Mouse (Mus musculus): ENCODE measurements around the gene Fam173a.
A peak's percentile ranks its signal among the peaks of the same experiment; 100 is the strongest.

Gene Fam173a

DNA sequence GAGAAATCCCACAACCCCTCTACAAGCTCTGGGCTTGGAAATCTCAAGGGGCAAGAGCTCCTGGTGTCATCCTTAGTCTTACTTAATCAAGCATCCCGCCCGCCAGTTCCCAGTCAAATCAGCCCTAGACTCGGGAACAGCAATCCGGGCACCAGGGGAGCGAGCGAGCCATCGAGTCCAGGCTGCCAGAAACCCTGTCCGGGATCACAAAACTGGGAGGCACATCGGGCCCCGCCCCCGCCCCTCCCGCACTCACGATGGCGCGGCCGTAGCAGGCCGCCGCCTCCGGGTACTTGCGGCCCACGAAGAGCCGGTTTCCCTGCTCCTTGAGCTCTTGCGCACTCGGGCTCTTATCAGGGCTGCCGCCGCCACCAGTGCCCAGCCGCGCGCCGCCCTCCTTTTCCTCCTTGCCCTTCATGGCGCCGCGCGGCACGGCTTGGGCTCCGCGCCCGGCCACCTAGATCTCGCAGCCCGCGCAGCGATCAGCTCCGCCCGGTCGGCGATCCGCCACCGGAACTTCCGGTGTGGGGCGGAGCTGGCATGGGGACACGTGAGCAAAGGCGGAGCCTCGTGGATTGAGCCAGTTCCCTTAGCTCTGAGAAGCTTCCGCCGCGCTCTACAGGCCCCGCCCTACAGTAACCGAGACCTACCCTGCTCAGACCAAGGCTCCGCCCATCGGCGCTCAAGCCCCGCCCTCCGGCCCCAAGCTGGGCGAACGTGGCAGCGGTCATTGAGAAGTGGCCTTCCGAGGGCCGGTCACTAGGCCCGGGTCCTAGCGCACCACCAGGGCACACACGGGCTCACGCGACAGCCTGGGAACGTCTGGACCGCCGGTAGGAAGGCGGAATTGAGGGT, 40.0 kb upstream of the Fam173a start:
- no peaks in the 10 kb centered on the region for H3K27me3 ChIP-seq (ENCODE audit: control insufficient read depth, insufficient read depth, low read length, poor library complexity, severe bottlenecking)
- DNase-seq (ENCODE audit: low read depth, low spot score): peak; percentile 99

DNA sequence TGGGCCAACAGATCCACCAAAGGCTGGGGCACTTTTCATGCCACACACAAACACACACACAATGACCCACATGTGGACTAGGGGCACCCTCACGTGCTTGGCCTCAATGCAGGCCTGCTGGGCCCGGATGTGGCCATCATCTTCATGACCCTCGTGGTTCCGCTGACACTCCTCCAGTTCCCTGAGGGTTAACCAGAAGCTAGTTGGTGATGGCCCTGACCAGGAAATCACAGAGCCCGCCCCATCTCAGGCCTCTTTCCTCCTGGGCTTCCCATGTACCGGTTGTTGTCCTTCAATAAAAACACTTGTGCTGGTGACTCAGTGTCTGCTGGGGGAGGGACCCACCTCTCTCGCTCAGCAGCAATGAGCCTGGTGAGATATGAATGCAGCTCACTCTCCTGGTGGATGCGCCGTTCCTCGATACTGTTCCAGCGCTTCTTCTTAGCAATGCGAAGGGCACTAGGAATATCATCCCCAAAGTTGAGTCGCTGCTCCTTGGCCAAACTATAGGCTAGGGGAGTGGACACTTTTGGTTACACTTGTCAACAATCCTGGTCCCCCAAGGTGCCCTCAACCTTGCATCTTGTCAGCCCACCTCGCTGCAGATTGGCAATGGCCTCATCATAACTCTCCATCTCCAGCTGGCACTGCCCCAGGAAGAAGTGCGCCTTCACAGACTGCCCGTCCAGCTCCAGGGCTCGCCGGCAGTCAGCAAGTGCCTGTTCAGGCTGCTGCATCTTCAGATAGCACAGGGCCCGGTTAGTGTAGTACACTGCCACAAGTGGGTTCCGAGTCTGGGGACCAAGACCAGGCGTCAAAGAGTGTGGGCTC, 39.0 kb upstream of the Fam173a start:
- H3K36me3 ChIP-seq (ENCODE audit: control insufficient read depth, insufficient read depth, low read length, poor library complexity, severe bottlenecking): peaks cover 6% of the 10 kb centered on the region; the same call in 1 of the 2 replicates
- H3K27me3 ChIP-seq (ENCODE audit: control insufficient read depth, insufficient read depth, low read length, poor library complexity, severe bottlenecking): no peaks in the 10 kb centered on the region
- no peak for DNase-seq (ENCODE audit: low read depth, low spot score)

More for the DNA sequence above, 40.0 kb upstream of the Fam173a start:
- H3K36me3 ChIP-seq (ENCODE audit: control insufficient read depth, insufficient read depth, low read length, poor library complexity, severe bottlenecking): peaks cover 6% of the 10 kb centered on the region; the same call in 1 of the 2 replicates

DNA sequence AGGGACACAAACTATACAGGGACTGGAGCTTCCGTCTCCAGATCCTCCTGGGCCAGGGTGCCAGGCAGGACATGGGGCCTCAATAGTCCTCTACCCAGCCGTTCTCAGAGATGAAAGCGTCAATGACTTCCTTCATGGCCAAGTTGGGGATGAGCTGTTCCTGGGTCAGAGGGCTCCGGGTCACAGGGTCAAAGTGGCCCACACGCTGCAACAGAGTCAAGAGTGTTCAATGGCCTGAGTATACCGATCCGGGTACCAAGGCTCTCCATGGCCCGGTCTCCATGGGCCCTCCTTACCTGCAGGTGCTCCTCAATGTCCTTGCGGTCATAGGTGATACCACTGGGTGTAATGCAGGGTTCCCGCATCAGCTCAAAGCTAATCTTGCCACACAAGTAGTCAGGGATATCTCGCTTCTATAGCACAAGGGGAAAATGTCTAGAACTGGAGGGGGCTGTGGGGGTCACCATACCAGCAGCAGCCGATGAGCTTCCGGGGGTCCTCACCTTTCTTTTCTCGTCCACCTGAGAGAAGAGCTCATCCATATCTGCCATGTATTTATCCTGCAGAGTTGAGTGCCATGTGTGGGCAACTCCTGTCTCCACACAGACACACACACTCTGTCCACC, 38.2 kb upstream of the Fam173a start:
- no peaks in the 10 kb centered on the region for H3K27me3 ChIP-seq (ENCODE audit: control insufficient read depth, insufficient read depth, low read length, poor library complexity, severe bottlenecking)
- no peak for DNase-seq (ENCODE audit: low read depth, low spot score)
- peaks cover 6% of the 10 kb centered on the region; the same call in 1 of the 2 replicates for H3K36me3 ChIP-seq (ENCODE audit: control insufficient read depth, insufficient read depth, low read length, poor library complexity, severe bottlenecking)

DNA sequence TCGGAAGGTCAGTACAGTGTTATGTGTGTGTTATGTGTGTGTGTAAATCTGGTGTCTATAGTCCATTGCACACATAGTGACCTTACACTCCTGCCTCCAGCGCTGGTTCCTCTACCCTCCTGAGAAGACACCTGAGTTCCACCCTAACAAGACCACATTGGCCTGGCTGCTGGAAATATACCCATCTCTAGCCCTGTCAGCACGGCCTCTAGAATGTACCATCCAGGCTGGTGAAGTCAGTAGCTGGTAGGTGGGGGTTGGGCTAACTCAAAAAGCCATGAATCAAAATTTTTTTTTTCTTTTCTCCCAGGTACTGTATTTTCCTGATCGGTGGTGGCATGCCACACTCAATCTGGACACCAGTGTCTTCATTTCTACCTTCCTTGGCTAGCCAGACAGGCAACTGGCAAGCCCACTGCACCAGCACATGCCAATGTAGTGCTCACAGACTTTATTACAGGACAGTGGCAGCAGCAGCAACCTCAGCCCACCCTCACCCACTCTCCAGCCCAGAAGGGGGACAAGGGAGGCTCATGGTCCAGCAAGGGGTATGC, 37.6 kb upstream of the Fam173a start:
- peaks cover 6% of the 10 kb centered on the region; the same call in 1 of the 2 replicates for H3K36me3 ChIP-seq (ENCODE audit: control insufficient read depth, insufficient read depth, low read length, poor library complexity, severe bottlenecking)
- no peak for DNase-seq (ENCODE audit: low read depth, low spot score)
- H3K27me3 ChIP-seq (ENCODE audit: control insufficient read depth, insufficient read depth, low read length, poor library complexity, severe bottlenecking): no peaks in the 10 kb centered on the region

DNA sequence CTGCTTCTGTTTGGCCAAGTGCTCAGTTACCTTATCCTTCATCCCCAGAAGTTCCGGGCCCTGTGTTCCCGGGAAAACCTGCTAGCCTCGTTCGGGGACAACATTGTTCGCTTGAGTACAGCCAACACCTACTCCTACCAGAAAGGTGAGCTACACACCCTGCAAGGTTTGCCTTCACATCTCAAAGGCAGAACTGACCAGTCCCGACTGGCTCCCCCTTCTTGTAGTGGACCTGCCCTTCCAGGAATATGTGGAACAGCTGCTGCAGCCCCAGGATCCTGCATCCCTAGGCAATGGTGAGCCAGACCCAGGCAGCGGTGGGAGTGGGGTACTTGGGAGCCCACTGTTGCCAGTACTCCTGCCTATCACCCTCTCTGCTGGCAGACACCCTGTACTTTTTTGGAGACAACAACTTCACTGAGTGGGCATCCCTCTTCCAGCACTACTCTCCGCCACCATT, 36.9 kb upstream of the Fam173a start:
- Histone ChIP-seq H3K36me3 (ENCODE audit: control insufficient read depth, insufficient read depth, low read length, poor library complexity, severe bottlenecking) (peaks cover 6% of the 10 kb centered on the region; the same call in 1 of the 2 replicates), H3K27me3 (ENCODE audit: control insufficient read depth, insufficient read depth, low read length, poor library complexity, severe bottlenecking) (no peaks in the 10 kb centered on the region)
- DNase-seq (ENCODE audit: low read depth, low spot score): no peak

DNA sequence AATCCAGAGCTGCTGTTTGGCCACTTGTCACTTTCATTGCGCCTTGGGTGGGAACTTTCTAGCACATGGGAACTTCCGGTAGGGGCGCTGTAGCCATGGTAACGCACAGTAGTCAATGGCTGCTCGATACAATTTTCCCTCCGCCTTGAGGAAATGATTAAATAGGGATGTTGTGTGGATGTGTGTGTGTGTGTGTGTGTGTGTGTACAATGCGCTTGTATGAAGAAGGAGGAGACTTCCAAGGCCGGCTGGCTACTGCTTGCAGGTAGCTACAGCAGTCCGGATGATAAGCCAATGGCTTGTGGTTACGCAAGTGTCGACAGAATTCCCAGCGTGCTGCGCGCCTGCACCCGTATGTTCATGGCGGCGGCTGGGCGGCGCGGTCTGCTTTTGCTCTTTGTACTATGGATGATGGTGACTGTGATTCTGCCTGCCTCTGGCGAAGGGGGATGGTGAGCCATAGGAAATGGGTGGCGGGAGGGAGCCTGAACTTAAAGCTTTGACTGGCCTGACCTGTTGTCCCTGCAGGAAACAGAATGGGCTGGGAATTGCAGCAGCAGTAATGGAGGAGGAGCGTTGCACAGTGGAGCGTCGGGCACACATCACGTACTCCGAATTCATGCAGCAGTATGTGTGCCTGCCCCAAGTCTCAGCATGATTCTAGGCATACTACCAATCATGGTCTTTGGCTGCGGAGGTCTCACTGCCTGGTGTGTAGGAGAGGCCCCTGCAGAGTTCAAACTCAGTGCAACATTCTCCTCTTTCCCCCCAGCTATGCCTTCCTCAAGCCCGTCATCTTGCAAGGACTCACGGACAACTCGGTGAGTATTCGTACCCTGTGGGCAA, 36.2 kb upstream of the Fam173a start, which contains the start of gene Jmjd8:
Jmjd8 (plus strand) TSS at position 156 of the 846 bp plus-strand sequence.
- no peaks in the 10 kb centered on the region for H3K27me3 ChIP-seq (ENCODE audit: control insufficient read depth, insufficient read depth, low read length, poor library complexity, severe bottlenecking)
- H3K36me3 ChIP-seq (ENCODE audit: control insufficient read depth, insufficient read depth, low read length, poor library complexity, severe bottlenecking): peaks cover 6% of the 10 kb centered on the region; the same call in 1 of the 2 replicates
- DNase-seq (ENCODE audit: low read depth, low spot score): peak; percentile 79

DNA sequence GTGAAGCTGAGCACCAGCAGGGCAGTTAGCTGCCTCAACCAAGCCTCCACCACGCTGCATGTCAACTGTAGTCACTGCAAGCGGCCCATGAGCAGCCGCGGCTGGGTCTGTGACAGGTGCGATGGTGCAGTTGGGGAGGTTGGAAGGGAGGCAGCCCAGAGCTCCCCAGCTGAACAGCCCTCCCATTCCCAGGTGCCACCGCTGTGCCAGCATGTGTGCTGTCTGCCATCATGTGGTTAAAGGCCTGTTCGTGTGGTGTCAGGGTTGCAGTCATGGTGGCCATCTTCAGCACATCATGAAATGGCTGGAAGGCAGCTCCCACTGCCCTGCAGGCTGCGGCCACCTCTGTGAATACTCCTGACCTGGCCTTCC, 35.5 kb upstream of the Fam173a start:
- peaks cover 6% of the 10 kb centered on the region; the same call in 1 of the 2 replicates for H3K36me3 ChIP-seq (ENCODE audit: control insufficient read depth, insufficient read depth, low read length, poor library complexity, severe bottlenecking)
- DNase-seq (ENCODE audit: low read depth, low spot score): no peak

DNA sequence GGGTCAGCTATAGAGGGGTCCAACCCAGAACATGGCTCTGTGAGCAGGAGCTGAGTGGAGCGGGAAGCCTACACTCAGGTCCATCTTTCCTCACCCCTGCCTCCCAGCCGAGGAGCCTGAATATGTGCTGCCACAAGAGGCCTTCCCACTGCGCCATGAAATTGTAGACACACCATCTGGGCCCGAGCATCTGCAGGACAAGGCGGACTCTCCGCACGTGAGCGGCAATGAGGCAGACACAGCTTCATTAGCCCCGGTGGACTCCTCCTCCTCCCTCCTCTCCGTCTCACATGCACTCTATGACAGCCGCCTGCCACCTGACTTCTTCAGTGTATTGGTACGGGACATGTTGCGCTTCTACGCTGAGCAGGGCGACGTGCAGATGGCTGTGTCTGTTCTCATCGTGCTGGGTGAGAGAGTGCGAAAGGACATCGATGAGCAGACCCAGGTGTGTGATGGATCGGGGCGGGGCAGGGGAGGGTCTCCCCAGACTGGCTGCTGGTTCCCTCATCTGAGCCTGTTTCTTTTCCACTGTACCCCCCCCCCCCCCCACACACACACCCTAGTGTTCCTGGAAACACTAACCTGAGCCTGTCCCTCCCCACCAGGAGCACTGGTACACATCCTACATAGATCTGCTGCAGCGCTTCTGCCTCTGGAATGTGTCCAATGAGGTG, 35.0 kb upstream of the Fam173a start:
- DNase-seq (ENCODE audit: low read depth, low spot score): no peak
- peaks cover 6% of the 10 kb centered on the region; the same call in 1 of the 2 replicates for H3K36me3 ChIP-seq (ENCODE audit: control insufficient read depth, insufficient read depth, low read length, poor library complexity, severe bottlenecking)
- H3K27me3 ChIP-seq (ENCODE audit: control insufficient read depth, insufficient read depth, low read length, poor library complexity, severe bottlenecking): no peaks in the 10 kb centered on the region

More for the DNA sequence above, 35.5 kb upstream of the Fam173a start:
- no peaks in the 10 kb centered on the region for H3K27me3 ChIP-seq (ENCODE audit: control insufficient read depth, insufficient read depth, low read length, poor library complexity, severe bottlenecking)

DNA sequence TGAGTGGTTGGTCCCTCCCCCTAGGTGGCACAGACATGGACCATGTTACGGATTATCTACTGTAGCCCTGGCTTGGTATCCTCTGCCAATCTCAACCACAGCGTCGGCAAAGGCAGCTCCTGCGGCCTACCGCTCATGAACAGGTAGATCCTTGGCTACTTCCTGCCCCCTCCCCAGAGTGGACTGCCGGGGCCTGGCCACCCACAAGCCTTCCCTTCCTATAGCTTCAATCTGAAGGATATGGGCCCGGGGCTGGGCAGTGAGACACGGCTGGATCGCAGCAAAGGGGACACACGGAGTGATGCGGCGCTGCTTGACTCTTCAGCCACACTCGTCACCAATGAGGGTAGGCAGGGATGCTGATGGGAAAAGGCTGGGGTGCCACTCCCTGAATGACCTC, 34.3 kb upstream of the Fam173a start:
- no peak for DNase-seq (ENCODE audit: low read depth, low spot score)
- peaks cover 6% of the 10 kb centered on the region; the same call in 1 of the 2 replicates for H3K36me3 ChIP-seq (ENCODE audit: control insufficient read depth, insufficient read depth, low read length, poor library complexity, severe bottlenecking)
- H3K27me3 ChIP-seq (ENCODE audit: control insufficient read depth, insufficient read depth, low read length, poor library complexity, severe bottlenecking): no peaks in the 10 kb centered on the region

DNA sequence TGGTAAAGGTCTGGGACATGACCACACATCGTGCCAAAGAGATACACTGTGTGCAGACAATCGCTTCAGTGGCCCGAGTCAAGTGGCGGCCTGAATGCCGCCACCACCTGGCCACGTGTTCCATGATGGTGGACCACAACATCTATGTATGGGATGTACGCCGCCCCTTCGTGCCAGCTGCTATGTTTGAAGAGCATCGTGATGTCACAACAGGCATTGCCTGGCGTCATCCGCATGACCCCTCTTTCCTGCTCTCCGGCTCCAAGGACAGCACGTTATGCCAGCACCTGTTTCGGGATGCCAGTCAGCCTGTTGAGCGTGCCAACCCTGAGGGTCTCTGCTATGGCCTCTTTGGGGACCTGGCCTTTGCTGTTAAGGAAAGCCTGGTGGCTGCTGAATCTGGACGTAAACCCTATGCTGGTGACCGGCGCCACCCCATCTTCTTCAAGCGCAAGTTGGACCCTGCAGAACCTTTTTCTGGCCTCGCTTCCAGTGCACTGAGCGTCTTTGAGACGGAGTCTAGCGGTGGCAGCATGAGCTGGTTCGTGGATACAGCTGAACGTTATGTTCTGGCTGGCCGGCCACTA, 33.4 kb upstream of the Fam173a start:
- H3K27me3 ChIP-seq (ENCODE audit: control insufficient read depth, insufficient read depth, low read length, poor library complexity, severe bottlenecking): no peaks in the 10 kb centered on the region
- H3K36me3 ChIP-seq (ENCODE audit: control insufficient read depth, insufficient read depth, low read length, poor library complexity, severe bottlenecking): peaks cover 6% of the 10 kb centered on the region; the same call in 1 of the 2 replicates
- DNase-seq (ENCODE audit: low read depth, low spot score): no peak

DNA sequence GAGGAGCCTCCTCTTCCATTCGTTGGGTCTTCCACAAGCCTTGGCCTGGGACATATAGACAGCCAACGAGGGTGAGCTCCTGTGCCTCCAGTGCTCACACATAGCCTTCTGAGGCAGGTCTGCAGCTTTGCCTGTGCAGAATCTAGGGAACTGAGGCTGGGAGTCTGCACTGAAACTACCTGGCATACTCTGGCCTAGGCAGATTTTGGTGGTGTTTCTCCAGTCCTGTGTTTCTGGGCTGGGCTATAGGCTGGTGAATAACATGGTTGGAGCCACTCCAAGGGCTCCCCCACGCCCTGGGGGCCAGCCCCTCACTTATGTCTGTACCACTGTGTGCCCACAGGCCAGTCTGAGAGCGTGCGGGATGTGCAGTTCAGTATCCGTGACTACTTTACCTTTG, 32.6 kb upstream of the Fam173a start:
- Histone ChIP-seq H3K36me3 (ENCODE audit: control insufficient read depth, insufficient read depth, low read length, poor library complexity, severe bottlenecking) (no peaks in the 10 kb centered on the region), H3K27me3 (ENCODE audit: control insufficient read depth, insufficient read depth, low read length, poor library complexity, severe bottlenecking) (no peaks in the 10 kb centered on the region; the same call in 1 of the 2 replicates)
- DNase-seq (ENCODE audit: low read depth, low spot score): no peak

DNA sequence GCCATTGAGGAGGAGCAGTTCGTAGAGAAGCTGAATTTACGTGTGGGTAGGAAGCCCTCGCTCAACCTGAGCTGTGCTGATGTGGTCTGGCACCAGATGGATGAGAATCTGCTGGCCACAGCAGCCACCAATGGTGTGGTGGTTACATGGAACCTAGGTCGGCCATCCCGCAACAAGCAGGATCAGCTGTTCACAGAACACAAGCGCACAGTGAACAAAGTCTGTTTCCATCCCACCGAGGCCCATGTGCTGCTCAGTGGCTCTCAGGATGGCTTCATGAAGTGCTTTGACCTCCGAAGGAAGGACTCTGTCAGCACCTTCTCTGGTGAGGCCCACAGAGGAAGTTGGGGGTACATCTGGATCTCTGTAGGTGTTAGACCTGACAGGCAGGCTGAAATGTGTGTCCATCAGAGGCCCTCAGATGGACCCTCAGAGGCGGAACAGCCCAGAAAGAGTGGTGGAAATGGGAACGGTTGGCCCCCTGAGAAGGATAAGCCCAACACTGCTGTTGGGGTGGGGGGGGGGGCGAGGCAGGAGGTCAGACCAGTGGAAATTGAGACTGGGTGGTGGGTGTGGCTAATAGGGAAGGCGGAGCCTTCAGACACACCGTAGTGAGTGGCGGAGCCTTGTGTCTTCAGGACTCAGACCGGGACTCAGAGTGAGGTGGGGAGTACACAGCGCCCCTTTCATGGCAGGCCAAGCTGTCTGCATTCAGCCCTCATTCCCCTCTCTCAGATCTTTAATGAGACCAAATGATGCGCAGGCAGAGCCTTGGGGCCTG, 31.9 kb upstream of the Fam173a start:
- no peaks in the 10 kb centered on the region for H3K36me3 ChIP-seq (ENCODE audit: control insufficient read depth, insufficient read depth, low read length, poor library complexity, severe bottlenecking)

More for the DNA sequence above, 31.9 kb upstream of the Fam173a start:
- DNase-seq (ENCODE audit: low read depth, low spot score): no peak
- no peaks in the 10 kb centered on the region; the same call in 1 of the 2 replicates for H3K27me3 ChIP-seq (ENCODE audit: control insufficient read depth, insufficient read depth, low read length, poor library complexity, severe bottlenecking)
